Mouse (Mus musculus) heart, postnatal 0 days (tissue): ENCODE measurements around the gene Ddx39b. TPM values are rescaled to one million over a fixed set of nuclear protein-coding genes. Genes with fewer than 3 reads are reported as not detected.
A peak's percentile ranks its signal among the peaks of the same experiment; 100 is the strongest.
"Not testable (repeated sequence)": the region's sequence is repeated elsewhere in the genome, so short reads cannot be mapped to it uniquely, and the experiment has no call there.

Source experiments
- ATAC-seq: fragments of 200-750 bp; cut with Nextera tagmentation; 2 replicates; pipeline ENCODE4 v1.8.0; 2017; ENCODE audit warnings: low read depth, moderate number of reproducible peaks, moderate library complexity; ENCODE audit not compliant: insufficient read depth
- DNase-seq: peaks from one replicate; pipeline ENCODE4 v3.0.0-alpha.2; 2016; ENCODE audit warnings: low spot score
- H3K27ac ChIP-seq: fragments of 300-500 bp; sonication (generic); 2 replicates; pipeline ENCODE4 v1.5.1; 2014; ENCODE audit warnings: low read depth, mild to moderate bottlenecking
- H3K27me3 ChIP-seq: fragments of 300-500 bp; sonication (generic); 2 replicates; pipeline ENCODE4 v1.6.1; 2014; ENCODE audit warnings: low read length, mixed read lengths; ENCODE audit not compliant: control insufficient read depth, insufficient read depth
- H3K36me3 ChIP-seq: fragments of 300-500 bp; sonication (generic); replicated peaks from 2 replicates; pipeline ENCODE4 v1.6.1; 2014; ENCODE audit warnings: low read length, mixed read lengths; ENCODE audit not compliant: control insufficient read depth, insufficient read depth
- H3K4me1 ChIP-seq: fragments of 300-500 bp; sonication (generic); 2 replicates; pipeline ENCODE4 v1.6.1; 2014; ENCODE audit warnings: antibody characterized with exemption; ENCODE audit not compliant: control insufficient read depth, insufficient read depth
- H3K4me2 ChIP-seq: fragments of 300-500 bp; sonication (generic); 2 replicates; pipeline ENCODE4 v1.6.1; 2014; ENCODE audit warnings: low read depth, mild to moderate bottlenecking, low read length, moderate library complexity
- H3K4me3 ChIP-seq: fragments of 300-500 bp; sonication (generic); 2 replicates; pipeline ENCODE4 v1.5.1; 2014; ENCODE audit warnings: low read depth, low read length
- H3K9ac ChIP-seq: fragments of 300-500 bp; sonication (generic); replicated peaks from 2 replicates; pipeline ENCODE4 v1.6.1; 2014; ENCODE audit warnings: low read depth, low read length, mixed read lengths
- H3K9me3 ChIP-seq: fragments of 300-500 bp; sonication (generic); replicated peaks from 2 replicates; pipeline ENCODE4 v1.6.1; 2016; ENCODE audit warnings: low read length; ENCODE audit not compliant: control insufficient read depth
- CTCF ChIP-seq: IDR thresholded peaks from 2 replicates; pipeline ENCODE4 v1.5.1; 2016; ENCODE audit warnings: antibody characterized with exemption, control low read depth, low read depth
- EP300 ChIP-seq: IDR thresholded peaks from 2 replicates; pipeline ENCODE4 v1.6.1; 2016; ENCODE audit warnings: antibody characterized with exemption, low read depth
- WGBS: fragments of 180-500 bp; shearing (Covaris S2); extraction: QIAGEN DNeasy Blood & Tissue Kit; methylation state at CpG from one replicate; pipeline ENCODE4 v1.1.7; 2014; 5-methylcytosine and 5-hydroxymethylcytosine counted together
- polyA plus RNA-seq: library from polyadenylated mRNA; unstranded; fragments of >200 nt; fragmentation: Nextera tagmentation; extraction: Ambion mirVana; gene quantifications from 2 replicates; pipeline ENCODE4 v1.2.1, GENCODE M21; 2015
- total RNA-seq: library from RNA; depleted of rRNA; stranded (reverse); fragments of >200 nt; gene quantifications from 2 replicates; pipeline ENCODE4 v1.2.3, GENCODE M21; 2014; ENCODE audit warnings: low replicate concordance

Ddx39b gene
- total and polyA plus RNA-seq, 2 experiments from 2014 or later = 131 to 162 TPM

DNA sequence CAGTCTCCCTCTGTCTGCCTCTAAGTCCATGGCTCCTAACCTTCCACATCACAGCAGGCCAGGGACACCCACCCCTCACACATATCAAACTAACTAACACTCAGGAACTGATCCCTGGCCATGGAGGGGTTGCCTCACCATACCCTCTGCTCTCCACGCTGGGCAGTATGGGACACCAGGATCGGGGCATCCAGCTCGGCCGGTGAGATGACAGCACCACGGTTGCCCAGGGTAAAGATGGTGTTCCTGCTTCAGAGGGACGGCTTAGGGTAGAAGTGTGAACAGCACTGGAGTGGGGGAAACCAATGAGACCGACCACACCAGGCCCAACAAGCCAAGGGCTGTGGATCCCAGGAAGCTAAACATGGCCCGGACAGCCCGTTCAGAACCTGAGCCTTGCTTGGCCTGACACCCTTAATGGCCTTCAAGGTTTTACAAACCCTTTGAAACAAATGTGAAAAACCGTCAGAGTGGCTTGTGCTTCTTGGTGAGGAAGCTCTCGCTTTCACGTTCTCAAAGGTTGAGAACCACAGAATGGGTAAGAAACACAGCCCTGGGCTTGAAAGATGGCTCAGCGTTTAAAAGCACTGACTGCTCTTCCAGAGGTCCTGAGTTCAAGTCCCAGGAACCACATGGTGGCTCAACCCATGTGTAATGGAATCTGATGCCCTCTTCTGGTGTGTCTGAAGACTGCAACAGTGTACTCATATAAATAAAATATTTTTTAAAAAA, 37.6 kb downstream of the Ddx39b start:
- no peak overlapping the region for H3K4me3 ChIP-seq
- H3K27ac ChIP-seq = no peak overlapping the region
- no peaks in the 10 kb centered on the region for H3K4me1 ChIP-seq
- DNase-seq (no peak), ATAC-seq (no peak)
- no peak for TF ChIP-seq CTCF
- no peak for TF ChIP-seq EP300
- 78% methylated on average over 13 of the region's 13 CpGs for WGBS
- no peaks in the 10 kb centered on the region for H3K36me3 ChIP-seq
- H3K9ac ChIP-seq = no peak overlapping the region
- H3K4me2 ChIP-seq = no peak overlapping the region
- no peaks in the 10 kb centered on the region for H3K9me3 ChIP-seq
- peaks cover 30% of the 10 kb centered on the region for H3K27me3 ChIP-seq

DNA sequence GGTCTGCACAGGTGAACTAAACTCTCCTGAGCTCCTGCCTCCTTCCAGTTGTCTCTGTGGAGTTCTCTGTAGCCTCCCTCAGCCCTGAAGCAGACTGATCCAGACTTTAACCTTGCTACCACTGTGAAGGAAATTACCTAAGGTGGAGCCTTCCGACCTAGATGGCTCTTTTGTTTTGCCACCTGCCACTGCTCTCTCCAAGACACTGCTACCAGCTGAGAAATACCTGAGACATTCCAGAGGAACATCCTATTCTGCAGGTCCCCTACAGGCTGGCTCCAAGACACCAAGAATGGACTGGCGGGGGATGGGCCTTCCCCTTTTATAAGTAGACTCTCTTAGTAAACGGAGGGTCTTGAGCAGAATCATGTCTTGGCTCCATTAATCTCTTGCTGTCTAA, 38.7 kb downstream of the Ddx39b start:
- Histone ChIP-seq H3K27me3 (peaks cover 27% of the 10 kb centered on the region), H3K4me2 (no peak overlapping the region), H3K9ac (no peak overlapping the region), H3K4me1 (no peaks in the 10 kb centered on the region), H3K36me3 (no peaks in the 10 kb centered on the region), H3K27ac (no peak overlapping the region), H3K9me3 (no peaks in the 10 kb centered on the region), H3K4me3 (no peak overlapping the region)
- no peak for TF ChIP-seq CTCF
- no peak for TF ChIP-seq EP300
- ATAC-seq (no peak), DNase-seq (no peak)
- WGBS = 69% methylated on average over 3 of the region's 3 CpGs

GRCm38 (mm10) chr17:35285431-35285830, 43.9 kb downstream of the Ddx39b start:
- no peaks in the 10 kb centered on the region for H3K4me1 ChIP-seq
- ATAC-seq (no peak), DNase-seq (no peak)
- no peak overlapping the region for H3K9ac ChIP-seq
- H3K36me3 ChIP-seq = no peaks in the 10 kb centered on the region
- 0 out of 2 replicates have a peak, but pooled peaks cover 3% of the 10 kb centered on the region for H3K27me3 ChIP-seq
- H3K27ac ChIP-seq = no peak overlapping the region
- no peak for TF ChIP-seq EP300
- no peak for TF ChIP-seq CTCF
- H3K4me2 ChIP-seq = no peak overlapping the region
- H3K4me3 ChIP-seq = no peak overlapping the region
- no peaks in the 10 kb centered on the region for H3K9me3 ChIP-seq

DNA sequence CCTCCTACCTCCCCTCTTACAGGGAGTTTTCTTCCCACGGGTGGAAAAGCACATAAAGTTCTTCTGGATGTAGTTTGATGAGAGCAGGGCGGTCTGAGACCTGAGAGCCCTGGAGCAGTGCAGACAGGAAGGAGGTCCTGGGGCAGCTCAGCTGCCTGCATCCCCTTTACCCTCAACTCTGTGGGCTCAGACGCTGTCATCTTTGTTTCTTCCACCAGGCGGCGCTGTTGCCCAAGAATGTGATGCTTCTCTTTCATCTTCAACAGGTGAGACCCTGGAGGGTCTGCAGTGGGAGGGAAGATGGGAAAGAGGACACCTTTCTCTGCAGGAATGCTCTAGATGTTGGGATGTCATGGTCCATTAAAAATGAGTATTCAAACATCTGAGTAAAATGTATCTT, 54.2 kb downstream of the Ddx39b start:
- not testable (repeated sequence) for ATAC-seq, H3K27ac ChIP-seq, H3K4me3 ChIP-seq, H3K4me2 ChIP-seq, H3K4me1 ChIP-seq, H3K9ac ChIP-seq, H3K9me3 ChIP-seq, DNase-seq, H3K36me3 ChIP-seq, H3K27me3 ChIP-seq
- TF ChIP-seq CTCF = peak; percentile 62
- 1% methylated on average over 5 of the region's 5 CpGs for WGBS

- H3K4me3 ChIP-seq, H3K27ac ChIP-seq, ATAC-seq, H3K27me3 ChIP-seq, H3K9ac ChIP-seq, H3K4me1 ChIP-seq, DNase-seq, H3K9me3 ChIP-seq, H3K36me3 ChIP-seq, H3K4me2 ChIP-seq: not testable (repeated sequence)
- 86% methylated on average over 7 of the region's 7 CpGs for WGBS
Measured at GRCm38 (mm10) chr17:35300261-35300945, 58.9 kb downstream of the Ddx39b start.
